In the genomic region with DNA sequence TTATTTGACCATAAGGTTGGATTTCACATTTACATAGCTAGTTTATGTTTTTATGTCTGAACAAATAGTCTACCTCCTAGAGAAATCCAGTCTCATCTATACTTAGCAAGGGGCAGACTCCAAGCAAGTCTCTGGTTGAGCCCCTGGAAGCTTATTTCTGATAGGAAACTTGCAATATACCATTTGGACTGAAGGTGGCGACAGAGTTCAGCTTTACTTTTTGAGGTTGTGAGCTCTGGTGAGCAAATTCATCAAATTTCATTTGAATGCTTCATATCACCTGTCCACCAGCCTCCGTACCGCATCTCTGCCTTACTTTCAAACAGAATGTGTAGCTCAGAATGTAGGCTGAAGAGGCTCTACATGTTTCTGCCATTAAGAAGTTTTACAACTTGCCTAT, we compare ENCODE assay signal across 8 mouse cellular contexts. TPM values are rescaled to one million over a fixed set of nuclear protein-coding genes. Genes with fewer than 3 reads are reported as not detected.
DNase-seq lines count a peak whose midpoint lies in the region; ATAC-seq and TF ChIP-seq lines count a peak whose summit lies in the region.
"Had no signal": no experiment of that assay in that cellular context is flagged by ENCODE, and none has a peak within 500 bp of the region (broad histone marks: within the 10 kb centered on the region; RNA-seq: fewer than 3 reads in every experiment).

No protein-coding gene starts in this region.

- no peak for ATAC-seq in kidney, embryonic 15.5 days (replicated peaks; ENCODE audit: low FRiP score)
- peak; percentile 74 for ATAC-seq in hindbrain, embryonic 16.5 days
- ATAC-seq in liver, postnatal 0 days = peak; percentile 23; the same call in 1 of the 2 replicates

- no peak overlapping the region for H3K27ac ChIP-seq in kidney, embryonic 15.5 days
- no peak overlapping the region for H3K27ac ChIP-seq in hindbrain, embryonic 16.5 days (ENCODE audit: low read depth, low read length)
- no peak overlapping the region for H3K27ac ChIP-seq in liver, postnatal 0 days (ENCODE audit: low read depth)

- 0 out of 2 replicates have a peak, but pooled peaks cover 5% of the 10 kb centered on the region for H3K27me3 ChIP-seq in kidney, embryonic 15.5 days
- H3K27me3 ChIP-seq in hindbrain, embryonic 16.5 days (replicated peaks; ENCODE audit: control insufficient read depth, insufficient read depth, low read length) = no peaks in the 10 kb centered on the region
- H3K27me3 ChIP-seq in liver, postnatal 0 days (ENCODE audit: insufficient read depth, low read length) = no peaks in the 10 kb centered on the region

- peak; percentile 86 for TF ChIP-seq CTCF in liver, postnatal 0 days (IDR thresholded peaks at IDR 0.05; ENCODE audit: low read depth)

- H3K4me1 ChIP-seq in kidney, embryonic 15.5 days = no peaks in the 10 kb centered on the region
- H3K4me1 ChIP-seq in hindbrain, embryonic 16.5 days (ENCODE audit: control insufficient read depth, insufficient read depth, low read depth, low read length) = no peaks in the 10 kb centered on the region
- H3K4me1 ChIP-seq in liver, postnatal 0 days (ENCODE audit: insufficient read depth) = no peaks in the 10 kb centered on the region

- H3K4me3 ChIP-seq in kidney, embryonic 15.5 days (replicated peaks) = no peak overlapping the region
- H3K4me3 ChIP-seq in hindbrain, embryonic 16.5 days (ENCODE audit: low read length) = no peak overlapping the region
- no peak overlapping the region for H3K4me3 ChIP-seq in liver, postnatal 0 days (ENCODE audit: low read depth, low read length)
- H3K4me3 ChIP-seq: myocyte had no signal

- H3K4me2 ChIP-seq in kidney, embryonic 15.5 days = no peak overlapping the region
- H3K4me2 ChIP-seq in hindbrain, embryonic 16.5 days (ENCODE audit: low read length) = no peak overlapping the region
- no peak overlapping the region for H3K4me2 ChIP-seq in liver, postnatal 0 days (ENCODE audit: low read depth, low read length)

- no peaks in the 10 kb centered on the region for H3K36me3 ChIP-seq in kidney, embryonic 15.5 days
- no peaks in the 10 kb centered on the region for H3K36me3 ChIP-seq in hindbrain, embryonic 16.5 days (ENCODE audit: control insufficient read depth, insufficient read depth, low read length)
- no peaks in the 10 kb centered on the region for H3K36me3 ChIP-seq in liver, postnatal 0 days (replicated peaks; ENCODE audit: insufficient read depth, low read length)

- no peaks in the 10 kb centered on the region for H3K9me3 ChIP-seq in kidney, embryonic 15.5 days (replicated peaks)
- no peaks in the 10 kb centered on the region for H3K9me3 ChIP-seq in hindbrain, embryonic 16.5 days (ENCODE audit: control insufficient read depth, low read length)
- H3K9me3 ChIP-seq in liver, postnatal 0 days (ENCODE audit: low read length) = no peaks in the 10 kb centered on the region

- H3K9ac ChIP-seq in kidney, embryonic 15.5 days = no peak overlapping the region
- no peak overlapping the region for H3K9ac ChIP-seq in hindbrain, embryonic 16.5 days (ENCODE audit: low read depth, low read length)
- no peak overlapping the region for H3K9ac ChIP-seq in liver, postnatal 0 days (replicated peaks)

- DNase-seq in kidney, adult 8-10 months = peak; percentile 13 to 30
- DNase-seq in Muller cell, postnatal 12 days (ENCODE audit: inconsistent ontology term) = peak; percentile 46
- DNase-seq in cerebellum, adult 8-10 months = peak; percentile 21
- peak; percentile 62 for DNase-seq in liver, postnatal 0 days
- DNase-seq in retina, postnatal 7 days (ENCODE audit: low read depth, low spot score) = peak; percentile 46

- no peak for TF ChIP-seq EP300 in liver, postnatal 0 days (IDR thresholded peaks at IDR 0.05; ENCODE audit: low read depth)

- WGBS in kidney, embryonic 15.5 days = 6% methylated on average over 3 of the region's 3 CpGs
- 8% methylated on average over 3 of the region's 3 CpGs for WGBS in hindbrain, embryonic 16.5 days
- WGBS in liver, postnatal 0 days (ENCODE audit: insufficient replicate concordance) = 12% methylated on average over 3 of the region's 3 CpGs

RNA-seq across cellular contexts. Expression of gene Il1f10, which starts 5.8 kb away (rescaled TPM):
- not detected in 2 replicates for polyA plus RNA-seq in kidney, embryonic 15.5 days (2015; fragmentation: Nextera tagmentation; extraction: Ambion mirVana)
- not detected in 2 replicates for polyA plus RNA-seq in hindbrain, embryonic 16.5 days (2015; fragmentation: Nextera tagmentation; extraction: Ambion mirVana)
- polyA plus RNA-seq in liver, postnatal 0 days (2015; fragmentation: Nextera tagmentation; extraction: Ambion mirVana) = not detected in 2 replicates
- polyA plus RNA-seq: myocyte had no signal

RNA-seq across cellular contexts. Expression of gene Il1f5, which starts 20.1 kb away (rescaled TPM):
- polyA plus RNA-seq in kidney, embryonic 15.5 days (2015; fragmentation: Nextera tagmentation; extraction: Ambion mirVana) = 0.12 and 0.23 TPM in 2 replicates
- polyA plus RNA-seq in hindbrain, embryonic 16.5 days (2015; fragmentation: Nextera tagmentation; extraction: Ambion mirVana) = not detected in 2 replicates
- not detected in 2 replicates for polyA plus RNA-seq in liver, postnatal 0 days (2015; fragmentation: Nextera tagmentation; extraction: Ambion mirVana)
- polyA plus RNA-seq: myocyte had no signal

RNA-seq across cellular contexts. Expression of gene Il1rn, which starts 39.8 kb away (rescaled TPM):
- 0.84 and 1.6 TPM in 2 replicates for polyA plus RNA-seq in kidney, embryonic 15.5 days (2015; fragmentation: Nextera tagmentation; extraction: Ambion mirVana)
- 0.08 TPM in 1 of 2 replicates, not detected in the other for polyA plus RNA-seq in hindbrain, embryonic 16.5 days (2015; fragmentation: Nextera tagmentation; extraction: Ambion mirVana)
- polyA plus RNA-seq in liver, postnatal 0 days (2015; fragmentation: Nextera tagmentation; extraction: Ambion mirVana) = 17.5 and 19.0 TPM in 2 replicates
